ENCODE assay signal across 21 mouse cellular contexts in the genomic region with DNA sequence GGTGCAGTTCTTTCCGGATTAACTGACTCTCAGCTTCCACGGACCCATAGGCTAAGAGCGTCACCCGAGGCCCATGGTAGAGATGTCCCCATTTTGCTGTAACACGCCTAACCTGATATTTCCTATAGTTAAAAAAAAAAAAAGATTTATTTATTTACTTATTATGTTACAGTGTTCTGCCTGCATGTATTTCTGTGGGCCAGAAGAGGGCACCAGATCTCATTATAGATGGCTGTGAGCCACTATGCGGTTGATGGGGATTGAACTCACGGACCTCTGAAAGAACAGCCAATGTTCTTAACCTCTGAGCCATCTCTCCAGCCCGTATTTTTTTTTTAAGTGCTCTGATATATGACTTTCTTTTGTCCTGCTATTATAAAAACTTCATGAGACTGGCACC.
DNase-seq lines count a peak whose midpoint lies in the region; TF ChIP-seq lines count a peak whose summit lies in the region.
"Had no signal": no experiment of that assay in that cellular context is flagged by ENCODE, and none has a peak within 500 bp of the region (broad histone marks: within the 10 kb centered on the region; RNA-seq: fewer than 3 reads in every experiment).

No protein-coding gene starts in this region.

- H3K27ac ChIP-seq in gastrocnemius, adult 2 months: no peak overlapping the region
- H3K27ac ChIP-seq in left cerebral cortex, adult 2 months: no peak overlapping the region
- H3K27ac ChIP-seq: embryonic facial prominence, embryonic 13.5 days; hindbrain, embryonic 14.5 days; lung, embryonic 15.5 days; midbrain, embryonic 13.5 days had no signal

- H3K4me3 ChIP-seq in gastrocnemius, adult 2 months: no peak overlapping the region
- H3K4me3 ChIP-seq in left cerebral cortex, adult 2 months: no peak overlapping the region
- H3K4me3 ChIP-seq: embryonic facial prominence, embryonic 13.5 days; lung, embryonic 15.5 days; midbrain, embryonic 13.5 days had no signal

- peak; percentile 32; the same call in 1 of the 2 replicates for TF ChIP-seq CTCF in gastrocnemius, adult 2 months (IDR thresholded peaks at IDR 0.05)
- TF ChIP-seq CTCF in left cerebral cortex, adult 2 months (IDR thresholded peaks at IDR 0.05): peak; percentile 51

- no peak for DNase-seq in gastrocnemius, adult 2 months
- DNase-seq in gastrocnemius, postnatal 25 days: no peak
- no peak for DNase-seq in left cerebral cortex, adult 2 months (ENCODE audit: extremely low spot score in 1 of 2, low spot score in 2 of 2)
- no peak for DNase-seq in left cerebral cortex, adult 11 months (ENCODE audit: low spot score)
- DNase-seq in A20 (ENCODE audit: low read depth, low spot score) (peak; percentile 13), R1 (ENCODE audit: low read depth, low spot score) (peak; percentile 20)
- DNase-seq in right cerebral cortex, adult 2 months (ENCODE audit: low spot score in 2 of 2): no peak
- no peak for DNase-seq in cerebellum, postnatal 4 days (ENCODE audit: low spot score in 2 of 2)
- DNase-seq: adrenal gland, postnatal 14 days; cerebellum, postnatal 10 days; gastrocnemius, postnatal 10 days; heart, postnatal 10 days; kidney, adult 18-20 months; kidney, postnatal 4 days; liver; right cerebral cortex, adult 18-20 months; thymus, adult 18-20 months had no signal

- intact Hi-C loops in gastrocnemius, adult 2 months (cut with DNase I): loop anchor here (10.0 kb wide), 1 partner anchor 1719 kb away; no protein-coding TSS in a partner anchor
- intact Hi-C loops in left cerebral cortex, adult 2 months (cut with DNase I): loop anchor here (5.0 kb wide), 3 partner anchors 242 to 1717 kb away; no protein-coding TSS in a partner anchor

Comparison
In these comparisons a context has a peak if more than half of its experiments do, and no peak if none do; other contexts are left out.
1. DNase-seq: peak in A20 (single experiment) and R1 (single experiment); none in gastrocnemius, adult 2 months (single experiment), gastrocnemius, postnatal 25 days (single experiment), left cerebral cortex, adult 2 months (0 of 2), left cerebral cortex, adult 11 months (single experiment), right cerebral cortex, adult 2 months (0 of 2) and cerebellum, postnatal 4 days (0 of 2).